Mouse (Mus musculus): Measurements from ENCODE around the gene Grin2b.

Grin2b gene

GRCm38 (mm10) chr6:136100241-136100640, 73.1 kb downstream of the Grin2b start:
- no peak for DNase-seq (ENCODE audit: low spot score in 2 of 2)

GRCm38 (mm10) chr6:136096269-136096668, 77.0 kb downstream of the Grin2b start:
- no peak for DNase-seq (ENCODE audit: low spot score in 2 of 2)

GRCm38 (mm10) chr6:136079991-136080734, 93.1 kb downstream of the Grin2b start:
- DNase-seq (ENCODE audit: low spot score in 2 of 2): no peak

GRCm38 (mm10) chr6:136072326-136073054, 100.8 kb downstream of the Grin2b start:
- DNase-seq (ENCODE audit: low spot score in 2 of 2): peak in 1 of 2 experiments; percentile 46

GRCm38 (mm10) chr6:136070101-136070500, 103.2 kb downstream of the Grin2b start:
- no peak for DNase-seq (ENCODE audit: low spot score in 2 of 2)

GRCm38 (mm10) chr6:136053346-136053745, 120.0 kb downstream of the Grin2b start:
- DNase-seq (ENCODE audit: low spot score in 2 of 2): no peak

GRCm38 (mm10) chr6:136050346-136050745, 123.0 kb downstream of the Grin2b start:
- DNase-seq (ENCODE audit: low spot score in 2 of 2): no peak

GRCm38 (mm10) chr6:136048084-136048483, 125.2 kb downstream of the Grin2b start:
- no peak for DNase-seq (ENCODE audit: low spot score in 2 of 2)

GRCm38 (mm10) chr6:136046091-136046490, 127.2 kb downstream of the Grin2b start:
- DNase-seq (ENCODE audit: low spot score in 2 of 2): no peak

- DNase-seq (ENCODE audit: low spot score in 2 of 2): no peak
Measured at GRCm38 (mm10) chr6:136044461-136044860, 128.8 kb downstream of the Grin2b start.

- no peak for DNase-seq (ENCODE audit: low spot score in 2 of 2)
Measured at GRCm38 (mm10) chr6:136042375-136042774, 130.9 kb downstream of the Grin2b start.

GRCm38 (mm10) chr6:136041821-136042220, 131.5 kb downstream of the Grin2b start:
- DNase-seq (ENCODE audit: low spot score in 2 of 2): no peak

GRCm38 (mm10) chr6:136040931-136041330, 132.4 kb downstream of the Grin2b start:
- no peak for DNase-seq (ENCODE audit: low spot score in 2 of 2)

GRCm38 (mm10) chr6:136029235-136029939, 143.9 kb downstream of the Grin2b start:
- DNase-seq (ENCODE audit: low spot score in 2 of 2): no peak

- no peak for DNase-seq (ENCODE audit: low spot score in 2 of 2)
Measured at GRCm38 (mm10) chr6:136026936-136027335, 146.4 kb downstream of the Grin2b start.

GRCm38 (mm10) chr6:136025801-136026200, 147.5 kb downstream of the Grin2b start:
- no peak for DNase-seq (ENCODE audit: low spot score in 2 of 2)

GRCm38 (mm10) chr6:136020460-136020859, 152.9 kb downstream of the Grin2b start:
- DNase-seq (ENCODE audit: low spot score in 2 of 2): no peak

GRCm38 (mm10) chr6:136018962-136019361, 154.3 kb downstream of the Grin2b start:
- DNase-seq (ENCODE audit: low spot score in 2 of 2): no peak

GRCm38 (mm10) chr6:136013556-136014380, 159.5 kb downstream of the Grin2b start:
- DNase-seq (ENCODE audit: low spot score in 2 of 2): no peak

GRCm38 (mm10) chr6:136011533-136011932, 161.8 kb downstream of the Grin2b start:
- no peak for DNase-seq (ENCODE audit: low spot score in 2 of 2)

- DNase-seq (ENCODE audit: low spot score in 2 of 2): no peak
Measured at GRCm38 (mm10) chr6:136011038-136011311, 162.3 kb downstream of the Grin2b start.

Data from left cerebral cortex, adult 9 months (tissue).